Mouse (Mus musculus) gastrocnemius, adult 8-10 months (tissue): ENCODE data around the gene Cfap69. TPM values are rescaled to one million over a fixed set of nuclear protein-coding genes. Genes with fewer than 3 reads are reported as not detected.
"Not testable (repeated sequence)": the region's sequence is repeated elsewhere in the genome, so short reads cannot be mapped to it uniquely, and the experiment has no call there.

Source experiments
- DNase-seq, 2 experiments: peaks; one replicate each; pipeline ENCODE4 v3.0.0; 2022; ENCODE audit warnings: low spot score in 2 of 2
- total RNA-seq, 4 experiments: library from RNA; stranded (reverse); gene quantifications; 2 replicates each; pipeline ENCODE4 v1.2.4; 2022

The Cfap69 gene
- under 1 TPM in 1 of 4 experiments, not detected in 3; 0.41 TPM for total RNA-seq

- DNase-seq, result peak; percentile 8 to 26
Measured at GRCm38 (mm10) chr5:5663655-5664370, at the start of gene Cfap69. Gene Cfap69 (minus strand): TSS chr5:5664239.

GRCm38 (mm10) chr5:5711032-5711431, 47.0 kb upstream of the Cfap69 start:
- no peak for DNase-seq

DNA sequence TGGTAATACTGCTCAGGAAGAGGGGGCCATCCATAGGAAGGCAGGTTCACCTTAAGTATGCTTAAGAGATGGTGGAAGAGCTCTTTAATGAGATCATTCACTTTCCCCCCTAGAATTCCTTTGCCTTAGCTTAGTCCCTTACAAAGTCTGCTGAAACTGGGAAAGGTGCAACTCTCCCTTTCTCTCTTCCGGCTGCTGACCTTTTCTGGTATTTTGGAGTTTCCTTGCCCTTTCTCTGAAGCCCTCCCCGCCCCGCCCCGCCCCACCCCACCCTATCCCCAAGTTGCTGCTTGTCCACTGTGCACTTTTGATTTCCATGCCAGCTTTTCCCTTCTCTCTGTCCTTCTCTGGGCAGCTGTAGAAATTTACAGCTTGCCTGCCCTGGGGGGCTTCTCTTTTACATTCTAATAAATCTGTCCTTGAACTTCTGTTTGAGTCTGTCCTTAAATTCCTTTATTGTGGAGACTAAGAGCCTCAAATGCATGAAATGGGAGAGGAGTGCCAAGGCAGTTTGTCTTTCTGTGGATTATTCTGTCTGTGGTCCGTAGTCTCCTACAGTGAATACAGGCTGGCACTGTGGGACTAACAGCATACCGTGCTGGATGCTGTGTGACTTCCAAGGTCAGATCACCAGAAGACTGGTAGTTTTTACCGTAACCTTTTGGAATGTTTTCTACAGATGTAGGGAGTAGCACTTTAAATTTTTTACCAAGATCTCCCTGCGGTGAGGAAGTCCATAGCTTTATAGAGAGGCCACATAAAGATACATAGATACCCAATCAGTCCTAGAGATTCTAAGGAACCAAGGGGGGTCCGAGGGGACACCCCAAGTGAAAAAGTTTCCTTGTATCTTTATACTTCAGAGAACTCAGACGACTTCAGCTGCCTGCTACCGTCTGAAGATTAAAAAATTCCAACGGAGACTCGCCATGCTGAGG, 43.6 kb upstream of the Cfap69 start:
- DNase-seq, result no peak

DNA sequence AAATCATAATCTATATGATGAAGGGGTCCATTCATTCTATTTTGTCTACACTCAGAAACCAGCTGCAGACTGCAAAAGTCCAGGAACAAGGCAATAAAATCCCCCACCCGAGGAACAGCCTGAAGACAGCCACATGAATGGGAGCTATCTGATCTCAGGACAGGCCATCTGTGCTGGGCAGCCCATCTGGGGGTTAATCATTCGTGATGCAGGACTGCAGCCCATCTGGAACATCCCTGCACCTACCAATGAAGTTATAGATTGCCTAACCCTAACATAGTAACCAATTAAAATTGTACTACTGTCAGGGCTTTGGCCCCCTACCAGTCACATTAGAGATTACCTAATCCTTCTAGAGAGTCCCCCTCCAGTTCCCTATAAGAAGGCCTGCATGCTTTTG, 41.0 kb upstream of the Cfap69 start:
- DNase-seq, result no peak

DNA sequence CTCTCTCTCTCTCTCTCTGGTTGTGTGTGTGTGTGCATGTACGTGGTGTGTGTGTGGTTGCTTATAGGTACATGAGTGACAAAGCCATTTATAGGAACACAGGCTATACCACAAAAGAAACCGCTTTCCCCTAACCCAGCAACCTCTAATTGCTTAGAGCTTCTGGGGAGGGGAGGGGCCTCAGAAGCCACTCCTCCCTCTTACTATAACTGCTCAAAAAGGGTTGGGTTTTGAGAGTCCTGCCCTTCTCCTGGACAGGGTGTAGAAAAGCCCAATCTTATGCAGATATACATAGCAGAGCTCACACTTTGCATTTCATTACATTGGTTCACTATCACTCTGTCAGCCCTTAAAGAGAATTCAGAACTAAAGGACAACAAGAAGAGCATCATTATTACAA, 36.3 kb upstream of the Cfap69 start:
- DNase-seq, result no peak

DNA sequence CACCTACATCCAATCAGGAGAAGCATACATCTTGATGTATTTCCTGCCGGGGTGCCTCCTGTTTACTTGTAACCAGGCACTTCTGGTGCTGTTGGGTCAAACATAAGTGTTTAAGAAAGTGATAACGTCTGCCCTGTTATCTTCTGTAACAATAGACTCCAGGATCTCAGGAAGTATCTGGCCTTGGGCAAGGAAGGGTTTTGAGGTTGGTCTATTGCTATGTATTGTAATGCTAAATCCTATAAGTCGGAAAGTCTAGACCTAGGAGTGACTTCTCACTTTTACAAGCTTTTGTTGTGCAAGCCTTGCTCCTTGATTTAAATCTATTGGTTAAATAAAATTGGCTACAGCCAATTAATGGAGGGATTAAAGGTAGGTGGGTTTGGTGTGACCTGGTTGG, 34.8 kb upstream of the Cfap69 start:
- no peak for DNase-seq

- no peak for DNase-seq
Measured at GRCm38 (mm10) chr5:5695401-5695942, 31.4 kb upstream of the Cfap69 start.

DNA sequence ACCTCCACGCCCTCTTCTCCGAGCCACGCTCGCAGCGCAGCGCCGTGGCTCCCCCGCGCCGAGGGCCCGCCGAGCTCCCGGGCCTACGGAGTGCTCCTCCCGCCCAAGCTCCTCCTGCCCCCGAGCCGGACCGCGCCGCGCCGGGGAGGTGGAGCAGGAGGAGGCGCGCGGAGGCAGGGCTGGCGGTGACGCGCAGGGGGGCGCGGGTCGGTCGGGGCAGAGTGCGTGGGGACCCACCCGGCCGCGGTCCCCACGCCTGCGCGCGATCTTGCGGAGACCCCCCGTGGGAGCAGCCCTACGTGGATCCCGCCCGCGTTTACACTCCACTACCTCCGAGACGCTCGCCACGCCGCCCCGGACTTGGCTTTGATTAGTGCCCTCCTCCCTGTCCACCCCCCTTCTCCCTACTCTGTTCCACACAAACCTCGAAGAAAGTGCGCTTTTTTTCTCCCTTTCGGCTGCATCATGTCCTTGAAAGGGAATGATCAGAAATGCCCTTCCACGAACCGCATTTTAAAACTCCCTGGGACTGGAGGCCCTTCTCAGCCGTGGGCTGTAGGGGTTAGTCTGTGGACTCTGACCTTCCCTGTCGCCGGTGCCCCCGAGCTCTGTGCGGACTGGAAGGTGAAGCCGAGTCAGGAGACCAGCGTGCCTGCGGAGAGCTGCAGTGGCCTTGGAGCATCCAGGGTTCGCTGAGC, 30.1 kb upstream of the Cfap69 start, which contains the start of gene Steap2:
Gene Steap2, minus strand, starts transcription at position 623 of the 698 bp plus-strand sequence.
- peak; percentile 7 to 14 for DNase-seq

GRCm38 (mm10) chr5:5693541-5693955, 29.5 kb upstream of the Cfap69 start:
- no peak for DNase-seq

GRCm38 (mm10) chr5:5692167-5692738, 28.2 kb upstream of the Cfap69 start:
- DNase-seq, result no peak

DNA sequence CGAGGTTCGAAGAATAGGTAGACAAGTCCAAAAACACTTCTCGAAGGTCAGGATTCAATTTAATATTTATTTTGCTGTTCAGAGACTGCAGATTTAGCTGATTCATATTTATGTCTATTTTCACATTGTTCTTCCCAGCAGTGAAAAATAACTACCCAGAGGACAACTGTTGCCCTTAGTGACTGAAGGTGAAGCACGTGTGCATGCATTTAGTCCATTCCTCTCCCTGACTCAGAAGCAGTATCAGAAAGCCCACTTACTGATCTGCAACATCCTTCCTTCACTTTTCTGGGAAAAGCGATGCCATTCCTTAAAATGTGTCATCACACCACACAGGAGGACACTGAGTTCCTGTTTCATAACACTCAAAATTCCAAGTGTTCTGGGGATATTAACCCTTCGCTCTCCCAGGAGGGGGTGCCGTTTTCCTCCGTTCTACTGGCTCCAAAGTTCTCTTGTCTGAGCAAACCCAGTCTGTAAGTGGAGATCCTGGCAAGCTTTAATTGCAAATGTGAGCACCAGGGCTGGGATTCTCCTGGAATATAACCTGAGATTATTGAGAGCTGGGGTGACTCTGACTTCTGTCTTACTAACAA, 25.0 kb upstream of the Cfap69 start:
- no peak for DNase-seq

- DNase-seq, result no peak
Measured at GRCm38 (mm10) chr5:5688228-5688627, 24.2 kb upstream of the Cfap69 start.

- DNase-seq, result no peak
Measured at GRCm38 (mm10) chr5:5686973-5687372, 22.9 kb upstream of the Cfap69 start.

DNA sequence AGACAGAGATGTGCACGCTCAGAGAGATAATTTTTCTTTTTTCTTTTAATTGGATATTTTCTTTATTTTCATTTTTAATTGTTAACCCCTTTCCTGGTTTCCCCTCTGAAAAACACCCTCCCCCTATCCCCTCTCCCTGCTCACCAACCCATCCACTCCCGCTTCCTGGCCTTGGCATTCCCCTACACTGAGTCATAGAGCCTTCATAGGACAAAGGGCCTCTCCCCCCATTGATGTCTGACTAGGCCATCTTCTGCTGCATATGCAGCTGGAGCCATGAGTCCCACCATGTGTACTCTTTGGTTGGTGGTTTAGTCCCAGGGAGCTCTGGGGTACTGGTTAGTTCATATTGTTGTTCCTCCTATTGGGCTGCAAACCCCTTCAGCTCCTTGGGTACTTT, 20.9 kb upstream of the Cfap69 start:
- not testable (repeated sequence) for DNase-seq

DNA sequence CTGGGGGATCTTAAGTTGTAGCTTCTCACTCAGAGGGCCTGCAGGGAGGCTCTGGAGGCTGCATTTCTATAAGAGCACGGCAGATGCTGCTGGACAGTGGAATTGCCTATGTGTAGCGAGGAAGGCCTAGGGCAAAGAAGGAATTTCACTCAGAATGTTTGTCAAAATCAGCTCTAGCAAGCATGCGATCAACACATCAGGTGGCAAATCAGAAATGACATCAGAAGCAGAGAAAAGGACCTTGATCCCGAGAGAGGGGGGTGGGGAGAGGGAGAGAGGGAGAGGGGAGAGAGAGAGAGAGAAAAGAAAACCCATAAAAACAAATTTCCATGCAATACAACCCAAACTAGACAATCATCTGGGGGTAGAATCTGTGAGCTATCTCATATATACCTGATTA, 19.3 kb upstream of the Cfap69 start:
- no peak for DNase-seq

DNA sequence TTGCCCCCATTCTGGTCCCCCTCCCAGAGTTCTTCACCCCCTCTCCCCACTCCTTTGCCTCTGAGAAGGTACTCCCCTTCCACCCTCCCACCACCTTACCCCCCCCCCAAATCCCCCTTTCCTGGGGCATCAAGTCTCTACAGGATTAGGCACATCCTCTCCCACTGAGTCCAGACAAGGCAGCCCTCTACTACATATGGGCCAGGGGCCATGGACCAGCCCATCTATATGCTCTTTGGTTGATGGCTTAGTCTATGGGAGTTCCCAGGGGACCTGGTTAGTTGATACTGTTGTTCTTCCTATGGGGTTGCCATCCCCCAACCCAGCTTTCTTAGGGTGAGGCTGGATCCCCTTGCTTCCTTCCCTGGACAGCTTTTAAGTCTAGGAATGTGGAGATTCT, 15.4 kb upstream of the Cfap69 start:
- no peak for DNase-seq

- no peak for DNase-seq
Measured at GRCm38 (mm10) chr5:5676082-5676481, 12.0 kb upstream of the Cfap69 start.

GRCm38 (mm10) chr5:5668920-5669319, 4.9 kb upstream of the Cfap69 start:
- DNase-seq, result no peak

DNA sequence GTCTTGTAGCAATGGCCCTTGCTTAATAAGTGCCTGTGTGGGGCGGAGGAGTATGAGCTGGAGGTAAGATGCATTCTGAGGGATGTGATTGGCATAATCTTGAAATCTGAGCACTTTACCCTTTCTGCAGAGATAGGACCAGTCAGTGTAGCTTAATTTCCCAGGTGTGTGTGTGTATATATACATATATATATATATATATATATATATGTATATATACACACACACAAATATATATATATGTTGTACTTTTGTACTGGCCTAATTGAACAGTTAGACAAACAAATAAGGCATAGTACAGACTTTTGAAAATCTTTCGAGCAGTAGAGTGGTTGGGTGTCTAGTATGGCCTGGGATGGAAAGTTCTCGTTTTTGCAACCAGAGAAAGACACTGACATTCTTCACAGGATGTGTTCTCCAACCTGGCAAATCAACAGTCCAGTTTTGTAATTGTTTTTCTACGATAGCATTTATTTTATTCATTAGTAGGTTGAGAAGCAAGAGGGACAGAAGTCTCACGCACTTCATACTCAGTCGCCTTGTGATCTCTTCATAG, 410 bp upstream of the Cfap69 start:
- DNase-seq, result no peak

DNA sequence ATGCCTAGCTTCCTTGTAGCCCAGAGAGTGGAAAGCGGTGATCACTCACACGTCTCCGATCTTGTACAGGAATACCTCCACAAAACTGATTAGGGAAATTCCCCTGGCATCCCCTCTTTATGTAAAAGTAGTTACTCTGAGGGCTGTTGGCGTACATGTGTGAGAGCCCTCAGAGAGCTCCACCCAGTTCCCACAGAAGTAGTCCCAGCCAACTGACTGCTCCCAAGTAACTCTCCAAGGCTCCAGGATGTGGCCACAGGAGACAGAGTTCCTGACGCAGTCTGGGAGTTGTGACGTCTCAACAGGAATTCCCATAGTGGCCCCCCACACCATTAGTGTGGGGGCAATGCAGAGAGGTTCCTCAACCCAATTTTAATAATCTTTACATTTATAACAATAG, 982 bp downstream of the Cfap69 start:
- DNase-seq, result no peak
